Comparison of ENCODE assay signal across 28 mouse cellular contexts in the genomic region with DNA sequence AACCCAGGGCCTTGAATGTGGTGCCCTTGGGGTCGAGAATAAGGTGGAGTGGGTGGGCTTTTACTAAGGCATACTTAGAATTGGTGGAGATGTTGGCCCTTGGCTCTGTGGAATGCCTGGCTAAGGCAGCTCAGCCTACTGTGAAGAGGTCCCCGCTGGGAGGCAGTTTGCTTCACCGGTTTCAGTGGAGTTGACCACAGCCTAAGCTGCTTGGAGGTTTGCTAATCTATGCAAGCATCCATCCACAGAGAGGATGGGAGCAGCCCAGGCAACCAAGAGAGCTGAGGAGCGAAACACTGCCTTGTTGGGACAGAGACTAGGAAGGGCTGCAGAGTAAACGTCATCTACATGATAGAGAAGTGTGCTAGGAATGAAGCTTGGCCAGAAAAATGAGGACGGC.
"Had no signal": no experiment of that assay in that cellular context is flagged by ENCODE, and none has a peak within 500 bp of the region (broad histone marks: within the 10 kb centered on the region; RNA-seq: fewer than 3 reads in every experiment).

No protein-coding gene starts in this region.

- H3K9me3 ChIP-seq: heart, embryonic 13.5 days; heart, embryonic 15.5 days; hindbrain, embryonic 13.5 days; hindbrain, embryonic 15.5 days; kidney, embryonic 15.5 days; limb, embryonic 10.5 days; limb, embryonic 12.5 days; liver, embryonic 12.5 days had no signal

- H3K27ac ChIP-seq: gastrocnemius, adult 2 months; heart, adult 2 months; heart, embryonic 13.5 days; heart, embryonic 15.5 days; hindbrain, embryonic 13.5 days; hindbrain, embryonic 15.5 days; hindbrain, postnatal 0 days; kidney, embryonic 15.5 days; kidney, postnatal 0 days; limb, embryonic 10.5 days; limb, embryonic 12.5 days; liver, embryonic 12.5 days; liver, embryonic 14.5 days had no signal

- ATAC-seq: hindbrain, postnatal 0 days; intestine, embryonic 16.5 days; liver, embryonic 12.5 days had no signal

- DNase-seq: gastrocnemius, adult 2 months; gastrocnemius, postnatal 10 days; gastrocnemius, postnatal 36 days; heart, adult 11 months; heart, adult 2 months; heart, postnatal 14 days; heart, postnatal 36 days; kidney, adult 11 months; kidney, adult 2 months; kidney, adult 9 months; kidney, postnatal 14 days; kidney, postnatal 36 days; layer of hippocampus, adult 9-11 months; layer of hippocampus, postnatal 36 days; liver had no signal

- H3K4me2 ChIP-seq: heart, embryonic 11.5 days; heart, embryonic 13.5 days; heart, embryonic 15.5 days; hindbrain, embryonic 13.5 days; hindbrain, embryonic 15.5 days; kidney, embryonic 15.5 days; limb, embryonic 12.5 days; liver, embryonic 12.5 days had no signal

- H3K4me3 ChIP-seq: gastrocnemius, adult 2 months; heart, adult 2 months; heart, embryonic 13.5 days; heart, embryonic 15.5 days; hindbrain, embryonic 13.5 days; hindbrain, embryonic 15.5 days; kidney, embryonic 15.5 days; limb, embryonic 10.5 days; limb, embryonic 12.5 days; liver, embryonic 12.5 days had no signal

- H3K4me1 ChIP-seq: heart, embryonic 13.5 days; heart, embryonic 15.5 days; hindbrain, embryonic 15.5 days; kidney, embryonic 15.5 days; liver, embryonic 12.5 days had no signal

- H3K9ac ChIP-seq: heart, embryonic 13.5 days; heart, embryonic 15.5 days; hindbrain, embryonic 13.5 days; hindbrain, embryonic 15.5 days; kidney, embryonic 15.5 days; limb, embryonic 12.5 days; liver, embryonic 12.5 days; liver, embryonic 14.5 days had no signal

- H3K27me3 ChIP-seq: heart, embryonic 13.5 days; heart, embryonic 15.5 days; hindbrain, embryonic 13.5 days; hindbrain, embryonic 15.5 days; kidney, embryonic 15.5 days; limb, embryonic 12.5 days; liver, embryonic 12.5 days had no signal
